Mouse (Mus musculus) small intestine, adult 2 months (tissue): ENCODE data around the gene Sik3.

Experiments
- CTCF ChIP-seq: fragments of 200-500 bp; IDR thresholded peaks from 2 replicates; pipeline ENCODE4 v1.5.1; 2012; ENCODE audit warnings: low read depth, mild to moderate bottlenecking, control low read depth, inconsistent platforms, low read length, moderate library complexity, mixed read lengths; ENCODE audit not compliant: insufficient replicate concordance, insufficient read length; ENCODE audit errors: extremely low read depth
- POLR2A ChIP-seq: fragments of 200-500 bp; IDR thresholded peaks from 2 replicates; pipeline ENCODE4 v1.6.1; 2012; ENCODE audit warnings: low read depth, mild to moderate bottlenecking, control low read depth, inconsistent platforms, low read length, moderate library complexity

DNA sequence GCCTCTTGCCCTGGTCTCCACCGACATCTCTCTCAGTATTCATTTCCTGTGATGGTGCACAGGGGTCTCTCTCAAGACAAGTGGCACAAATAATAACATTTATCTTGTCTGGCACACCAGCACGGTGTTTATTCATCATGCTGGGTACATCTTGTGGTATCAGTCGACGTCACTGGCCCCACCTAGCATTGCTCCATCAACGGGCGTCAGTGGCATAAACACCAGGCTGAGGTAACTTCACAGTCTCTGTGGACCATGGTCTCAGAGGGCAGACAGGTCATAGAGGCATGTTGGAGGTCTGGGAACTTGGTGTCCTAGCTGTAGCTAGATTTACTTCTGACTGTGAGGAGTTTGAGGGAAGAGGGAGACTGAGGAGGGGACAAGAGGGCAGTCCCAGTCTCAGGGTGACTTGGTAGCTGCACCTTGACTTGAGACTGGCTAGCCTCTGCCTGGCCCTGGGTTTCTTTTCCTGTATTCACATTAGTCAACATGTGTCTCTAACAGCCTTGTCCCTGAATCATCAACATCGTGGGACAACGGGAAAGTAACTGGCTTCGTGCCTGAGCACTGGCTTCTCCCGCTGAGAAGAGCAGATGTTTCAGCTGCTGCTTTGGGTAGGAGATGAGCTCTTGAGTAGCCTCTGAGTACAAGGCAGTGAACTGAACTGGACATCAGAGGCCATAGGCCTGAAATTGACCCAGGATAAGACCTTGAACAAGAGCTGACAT is 244.2 kb downstream of the Sik3 start:
- no peak for TF ChIP-seq CTCF
- no peak for TF ChIP-seq POLR2A
